Mouse (Mus musculus) E14TG2a.4 (cell line): ENCODE measurements around the gene Zcchc17.

Experiments used
- H3K27me3 ChIP-seq: 2 replicates; pipeline ENCODE4 v1.6.1; 2014; ENCODE audit warnings: low read length, control low read depth; ENCODE audit not compliant: insufficient read depth
- H3K36me3 ChIP-seq: 2 replicates; pipeline ENCODE4 v1.6.1; 2014; ENCODE audit warnings: low read length, control low read depth; ENCODE audit not compliant: insufficient read depth
- H3K4me1 ChIP-seq: replicated peaks from 2 replicates; pipeline ENCODE4 v1.6.1; 2014; ENCODE audit warnings: low read depth, low read length, control low read depth
- H3K4me3 ChIP-seq: replicated peaks from 2 replicates; pipeline ENCODE4 v1.5.1; 2014; ENCODE audit warnings: mild to moderate bottlenecking, low read length
- H3K9me3 ChIP-seq: 2 replicates; pipeline ENCODE4 v1.6.1; 2014; ENCODE audit warnings: low read length, control low read depth
- CTCF ChIP-seq: conservative IDR thresholded peaks from 2 replicates; pipeline ENCODE4 v1.5.1; 2014; ENCODE audit warnings: low read length
- NANOG ChIP-seq: IDR thresholded peaks from 2 replicates; pipeline ENCODE4 v1.6.1; 2014; ENCODE audit warnings: borderline replicate concordance, low read length, mixed read lengths
- POU5F1 ChIP-seq: IDR thresholded peaks from 2 replicates; pipeline ENCODE4 v1.6.1; 2014; ENCODE audit warnings: low read length, borderline replicate concordance

The Zcchc17 gene

GRCm38 (mm10) chr4:130283826-130284225, 75.9 kb downstream of the Zcchc17 start:
- no peaks in the 10 kb centered on the region for H3K9me3 ChIP-seq
- H3K36me3 ChIP-seq, result no peaks in the 10 kb centered on the region
- peaks cover 64% of the 10 kb centered on the region for H3K27me3 ChIP-seq
- H3K4me1 ChIP-seq, result no peaks in the 10 kb centered on the region
- no peak overlapping the region for H3K4me3 ChIP-seq
- TF ChIP-seq POU5F1 (no peak), NANOG (no peak), CTCF (no peak)

GRCm38 (mm10) chr4:130282856-130283255, 76.9 kb downstream of the Zcchc17 start:
- TF ChIP-seq POU5F1, result no peak
- no peak for TF ChIP-seq CTCF
- H3K4me1 ChIP-seq, result no peaks in the 10 kb centered on the region
- H3K27me3 ChIP-seq, result peaks cover 73% of the 10 kb centered on the region
- no peaks in the 10 kb centered on the region for H3K9me3 ChIP-seq
- H3K36me3 ChIP-seq, result no peaks in the 10 kb centered on the region
- no peak overlapping the region for H3K4me3 ChIP-seq

GRCm38 (mm10) chr4:130279105-130279504, 80.6 kb downstream of the Zcchc17 start, which contains the start of gene Serinc2:
Gene Serinc2 (minus strand): TSS chr4:130279205.
- H3K36me3 ChIP-seq, result no peaks in the 10 kb centered on the region
- H3K9me3 ChIP-seq, result no peaks in the 10 kb centered on the region
- no peak within 1 kb of the TSS for H3K4me3 ChIP-seq
- peaks cover 11% of the 10 kb centered on the region for H3K4me1 ChIP-seq
- TF ChIP-seq NANOG (no peak), POU5F1 (peak; percentile 59; the same call in 1 of the 2 replicates)
- peaks cover 83% of the 10 kb centered on the region for H3K27me3 ChIP-seq

- peaks cover 90% of the 10 kb centered on the region for H3K27me3 ChIP-seq
- no peak for TF ChIP-seq CTCF
- no peak for TF ChIP-seq POU5F1
- no peak for TF ChIP-seq NANOG
- H3K4me3 ChIP-seq, result no peak overlapping the region
- H3K9me3 ChIP-seq, result no peaks in the 10 kb centered on the region
- no peaks in the 10 kb centered on the region for H3K36me3 ChIP-seq
- peaks cover 17% of the 10 kb centered on the region for H3K4me1 ChIP-seq
Observed at GRCm38 (mm10) chr4:130276573-130277176, 83.1 kb downstream of the Zcchc17 start.

- Histone ChIP-seq H3K27me3 (peaks cover 90% of the 10 kb centered on the region), H3K36me3 (no peaks in the 10 kb centered on the region), H3K4me1 (peaks cover 17% of the 10 kb centered on the region), H3K4me3 (peak overlapping the region; percentile 84), H3K9me3 (no peaks in the 10 kb centered on the region)
- no peak for TF ChIP-seq CTCF
- TF ChIP-seq POU5F1, result no peak
- TF ChIP-seq NANOG, result no peak
Observed at GRCm38 (mm10) chr4:130275823-130276105, 84.0 kb downstream of the Zcchc17 start.

- H3K9me3 ChIP-seq, result no peaks in the 10 kb centered on the region
- TF ChIP-seq CTCF (no peak), POU5F1 (no peak), NANOG (no peak)
- H3K27me3 ChIP-seq, result peaks cover 88% of the 10 kb centered on the region
- no peaks in the 10 kb centered on the region for H3K36me3 ChIP-seq
- H3K4me1 ChIP-seq, result peaks cover 17% of the 10 kb centered on the region
- peak overlapping the region; percentile 84 for H3K4me3 ChIP-seq
Observed at GRCm38 (mm10) chr4:130275016-130275822, 84.5 kb downstream of the Zcchc17 start.

GRCm38 (mm10) chr4:130274346-130275015, 85.3 kb downstream of the Zcchc17 start:
- peaks cover 17% of the 10 kb centered on the region for H3K4me1 ChIP-seq
- peaks cover 90% of the 10 kb centered on the region for H3K27me3 ChIP-seq
- peak overlapping the region; percentile 84 for H3K4me3 ChIP-seq
- no peak for TF ChIP-seq POU5F1
- TF ChIP-seq CTCF, result no peak
- no peak for TF ChIP-seq NANOG
- no peaks in the 10 kb centered on the region for H3K9me3 ChIP-seq
- H3K36me3 ChIP-seq, result no peaks in the 10 kb centered on the region

- peaks cover 88% of the 10 kb centered on the region for H3K27me3 ChIP-seq
- no peak for TF ChIP-seq NANOG
- TF ChIP-seq CTCF, result no peak
- H3K9me3 ChIP-seq, result no peaks in the 10 kb centered on the region
- no peaks in the 10 kb centered on the region for H3K36me3 ChIP-seq
- H3K4me3 ChIP-seq, result peak overlapping the region; percentile 84
- H3K4me1 ChIP-seq, result peaks cover 17% of the 10 kb centered on the region
Observed at GRCm38 (mm10) chr4:130273698-130274345, 85.9 kb downstream of the Zcchc17 start.
